Mouse (Mus musculus) induced T-regulatory cell, adult 2 months (primary cell): ENCODE results near the gene Hmcn1.

Source experiments
- DNase-seq: peaks from one replicate; pipeline ENCODE4 v3.0.0-alpha.2; 2012; ENCODE audit warnings: low read depth

The Hmcn1 gene

GRCm38 (mm10) chr1:150645314-150645713 lies 347.9 kb downstream of the Hmcn1 start:
- DNase-seq = no peak

GRCm38 (mm10) chr1:150639522-150639921 lies 353.7 kb downstream of the Hmcn1 start:
- no peak for DNase-seq

- DNase-seq = no peak
Measured at GRCm38 (mm10) chr1:150632506-150632905, 360.7 kb downstream of the Hmcn1 start.

- no peak for DNase-seq
Measured at GRCm38 (mm10) chr1:150631856-150632171, 361.4 kb downstream of the Hmcn1 start.

GRCm38 (mm10) chr1:150631035-150631855 lies 362.0 kb downstream of the Hmcn1 start:
- DNase-seq = no peak

GRCm38 (mm10) chr1:150623226-150623625 lies 370.0 kb downstream of the Hmcn1 start:
- DNase-seq = no peak

- DNase-seq = no peak
Measured at GRCm38 (mm10) chr1:150610539-150610938, 382.7 kb downstream of the Hmcn1 start.

GRCm38 (mm10) chr1:150606173-150606572 lies 387.1 kb downstream of the Hmcn1 start:
- DNase-seq = no peak

GRCm38 (mm10) chr1:150593614-150594013 lies 399.6 kb downstream of the Hmcn1 start:
- DNase-seq = no peak

- DNase-seq = peak; percentile 54
Measured at GRCm38 (mm10) chr1:150591253-150591652, 402.0 kb downstream of the Hmcn1 start.

GRCm38 (mm10) chr1:150587410-150587809 lies 405.8 kb downstream of the Hmcn1 start:
- no peak for DNase-seq

- DNase-seq = no peak
Measured at GRCm38 (mm10) chr1:150584477-150584876, 408.8 kb downstream of the Hmcn1 start.

- DNase-seq = no peak
Measured at GRCm38 (mm10) chr1:150583734-150584133, 409.5 kb downstream of the Hmcn1 start.

GRCm38 (mm10) chr1:150580561-150580960 lies 412.7 kb downstream of the Hmcn1 start:
- DNase-seq = no peak

- no peak for DNase-seq
Measured at GRCm38 (mm10) chr1:150573407-150573806, 419.8 kb downstream of the Hmcn1 start.

- DNase-seq = no peak
Measured at GRCm38 (mm10) chr1:150570562-150571156, 422.6 kb downstream of the Hmcn1 start.

GRCm38 (mm10) chr1:150569820-150570543 lies 423.3 kb downstream of the Hmcn1 start:
- no peak for DNase-seq

- no peak for DNase-seq
Measured at GRCm38 (mm10) chr1:150566287-150566686, 426.9 kb downstream of the Hmcn1 start.

- DNase-seq = no peak
Measured at GRCm38 (mm10) chr1:150556621-150557020, 436.6 kb downstream of the Hmcn1 start.

GRCm38 (mm10) chr1:150551390-150551789 lies 441.8 kb downstream of the Hmcn1 start:
- DNase-seq = no peak

GRCm38 (mm10) chr1:150546463-150546862 lies 446.8 kb downstream of the Hmcn1 start:
- no peak for DNase-seq

GRCm38 (mm10) chr1:150540267-150540666 lies 453.0 kb downstream of the Hmcn1 start:
- peak; percentile 50 for DNase-seq
